Comparison of ENCODE assay signal across 10 mouse cellular contexts in genomic region chr4:62250896-62251544, GRCm38 (mm10). TPM values are rescaled to one million over a fixed set of nuclear protein-coding genes. Genes with fewer than 3 reads are reported as not detected.
DNase-seq lines count a peak whose midpoint lies in the region; ATAC-seq and TF ChIP-seq lines count a peak whose summit lies in the region.
"Had no signal": no experiment of that assay in that cellular context is flagged by ENCODE, and none has a peak within 500 bp of the region (broad histone marks: within the 10 kb centered on the region; RNA-seq: fewer than 3 reads in every experiment).

No protein-coding gene starts in this region.

- H3K9me3 ChIP-seq in intestine, postnatal 0 days (ENCODE audit: control insufficient read depth): no peaks in the 10 kb centered on the region
- no peaks in the 10 kb centered on the region for H3K9me3 ChIP-seq in intestine, embryonic 15.5 days
- no peaks in the 10 kb centered on the region for H3K9me3 ChIP-seq in embryonic facial prominence, embryonic 14.5 days (ENCODE audit: control insufficient read depth, low read length)

- WGBS in intestine, postnatal 0 days: 49% methylated on average over 3 of the region's 3 CpGs
- WGBS in intestine, embryonic 15.5 days: 42% methylated on average over 3 of the region's 3 CpGs
- 43% methylated on average over 3 of the region's 3 CpGs for WGBS in embryonic facial prominence, embryonic 14.5 days

- no peak overlapping the region for H3K4me2 ChIP-seq in intestine, postnatal 0 days (replicated peaks; ENCODE audit: low read depth)
- no peak overlapping the region for H3K4me2 ChIP-seq in intestine, embryonic 15.5 days (replicated peaks)
- H3K4me2 ChIP-seq in embryonic facial prominence, embryonic 14.5 days (ENCODE audit: low read depth, low read length): no peak overlapping the region

- H3K4me3 ChIP-seq in intestine, postnatal 0 days (ENCODE audit: low read depth, low read length): no peak overlapping the region
- no peak overlapping the region for H3K4me3 ChIP-seq in intestine, embryonic 15.5 days (replicated peaks)
- no peak overlapping the region for H3K4me3 ChIP-seq in testis, adult 2 months (ENCODE audit: control insufficient read depth, low read depth, low read length)
- H3K4me3 ChIP-seq in embryonic facial prominence, embryonic 14.5 days (ENCODE audit: low read depth, low read length): no peak overlapping the region
- H3K4me3 ChIP-seq: myocyte had no signal

- peak; percentile 62 for TF ChIP-seq CTCF in intestine, postnatal 0 days (IDR thresholded peaks at IDR 0.05; ENCODE audit: low read depth)
- peak; percentile 20; the same call in 1 of the 2 replicates for TF ChIP-seq CTCF in testis, adult 2 months (IDR thresholded peaks at IDR 0.05; ENCODE audit: control insufficient read depth, insufficient read depth, insufficient replicate concordance, low read depth, low read length)

- no peak for TF ChIP-seq POLR2A in testis, adult 2 months (IDR thresholded peaks at IDR 0.05; ENCODE audit: control insufficient read depth, low read depth, low read length)

- H3K36me3 ChIP-seq in intestine, postnatal 0 days (ENCODE audit: control insufficient read depth, insufficient read depth): no peaks in the 10 kb centered on the region
- no peaks in the 10 kb centered on the region for H3K36me3 ChIP-seq in intestine, embryonic 15.5 days
- no peaks in the 10 kb centered on the region for H3K36me3 ChIP-seq in testis, adult 2 months (ENCODE audit: control insufficient read depth, insufficient read depth, low read length)
- no peaks in the 10 kb centered on the region for H3K36me3 ChIP-seq in embryonic facial prominence, embryonic 14.5 days (ENCODE audit: control insufficient read depth, insufficient read depth, low read length)

- H3K4me1 ChIP-seq in intestine, postnatal 0 days (replicated peaks; ENCODE audit: control insufficient read depth, insufficient read depth, low read length): no peaks in the 10 kb centered on the region
- H3K4me1 ChIP-seq in intestine, embryonic 15.5 days (replicated peaks): no peaks in the 10 kb centered on the region
- no peaks in the 10 kb centered on the region for H3K4me1 ChIP-seq in testis, adult 2 months (ENCODE audit: control insufficient read depth, insufficient read depth, low read length)
- H3K4me1 ChIP-seq in embryonic facial prominence, embryonic 14.5 days (ENCODE audit: control insufficient read depth, insufficient read depth, low read length): no peaks in the 10 kb centered on the region

- no peak overlapping the region for H3K27ac ChIP-seq in intestine, postnatal 0 days (ENCODE audit: low read depth, low read length)
- no peak overlapping the region for H3K27ac ChIP-seq in intestine, embryonic 15.5 days
- no peak overlapping the region for H3K27ac ChIP-seq in testis, adult 2 months (ENCODE audit: control insufficient read depth, insufficient read depth, low read depth, low read length)
- H3K27ac ChIP-seq in embryonic facial prominence, embryonic 14.5 days (replicated peaks; ENCODE audit: low read depth, low read length): no peak overlapping the region

- no peak overlapping the region for H3K9ac ChIP-seq in intestine, postnatal 0 days (ENCODE audit: low read depth, low read length)
- H3K9ac ChIP-seq in intestine, embryonic 15.5 days: no peak overlapping the region
- no peak overlapping the region for H3K9ac ChIP-seq in embryonic facial prominence, embryonic 14.5 days (ENCODE audit: low read depth, low read length)

- H3K27me3 ChIP-seq in intestine, postnatal 0 days (replicated peaks; ENCODE audit: control insufficient read depth, insufficient read depth, low read length): no peaks in the 10 kb centered on the region
- no peaks in the 10 kb centered on the region for H3K27me3 ChIP-seq in intestine, embryonic 15.5 days (replicated peaks)
- H3K27me3 ChIP-seq in testis, adult 2 months (ENCODE audit: control insufficient read depth, insufficient read depth, low read length): no peaks in the 10 kb centered on the region
- H3K27me3 ChIP-seq in embryonic facial prominence, embryonic 14.5 days (replicated peaks; ENCODE audit: control insufficient read depth, insufficient read depth, low read length): no peaks in the 10 kb centered on the region

- no peak for DNase-seq in testis, postnatal 14 days (ENCODE audit: low spot score)
- peak; percentile 25 for DNase-seq in embryonic facial prominence, embryonic 14.5 days (ENCODE audit: low spot score)
- DNase-seq in adrenal gland, adult 2 months: no peak
- DNase-seq in natural killer cell, adult 2 months (ENCODE audit: low spot score in 2 of 2): no peak
- DNase-seq in cerebellum, adult 9-11 months: no peak
- DNase-seq: spleen, adult 18-20 months had no signal

- no peak for ATAC-seq in intestine, postnatal 0 days
- no peak for ATAC-seq in intestine, embryonic 15.5 days
- ATAC-seq in embryonic facial prominence, embryonic 14.5 days (ENCODE audit: low read depth): peak; percentile 37; the same call in 1 of the 2 replicates

RNA-seq across cellular contexts. Expression of gene Slc31a2, which starts 11.3 kb away (rescaled TPM):
- 16.1 and 17.8 TPM in 2 replicates for polyA plus RNA-seq in intestine, postnatal 0 days (2015; fragmentation: Nextera tagmentation; extraction: Ambion mirVana)
- 17.0 and 19.9 TPM in 2 replicates for polyA plus RNA-seq in intestine, embryonic 15.5 days (2015; fragmentation: Nextera tagmentation; extraction: Ambion mirVana)
- polyA plus RNA-seq in testis, adult 2 months (2012; rRNA removed): 35.2 and 35.6 TPM in 2 replicates
- polyA plus RNA-seq in embryonic facial prominence, embryonic 14.5 days (2014; fragmentation: Nextera tagmentation; extraction: Ambion mirVana): 17.3 and 18.0 TPM in 2 replicates
- total RNA-seq in adrenal gland, adult 2 months (2021): 10 to 100 TPM; 21.2 to 51.9 TPM
- 40.5 and 44.4 TPM in 2 replicates for polyA plus RNA-seq in adrenal gland, adult 2 months (2012; rRNA removed)

RNA-seq across cellular contexts. Expression of gene Zfp37, which starts 20.2 kb away (rescaled TPM):
- 2.4 and 3.1 TPM in 2 replicates for polyA plus RNA-seq in intestine, postnatal 0 days (2015; fragmentation: Nextera tagmentation; extraction: Ambion mirVana)
- 6.0 and 6.9 TPM in 2 replicates for polyA plus RNA-seq in intestine, embryonic 15.5 days (2015; fragmentation: Nextera tagmentation; extraction: Ambion mirVana)
- polyA plus RNA-seq in testis, adult 2 months (2012; rRNA removed): 43.6 and 59.1 TPM in 2 replicates
- 8.0 and 9.5 TPM in 2 replicates for polyA plus RNA-seq in embryonic facial prominence, embryonic 14.5 days (2014; fragmentation: Nextera tagmentation; extraction: Ambion mirVana)
- 1 to 10 TPM; 5.3 to 7.3 TPM for total RNA-seq in adrenal gland, adult 2 months (2021)
- 0.06 and 0.10 TPM in 2 replicates for polyA plus RNA-seq in adrenal gland, adult 2 months (2012; rRNA removed)
